Mouse (Mus musculus): Measurements from ENCODE around the gene B3gnt4. TPM values are rescaled to one million over a fixed set of nuclear protein-coding genes. Genes with fewer than 3 reads are reported as not detected.

The B3gnt4 gene
- 0.35 and 0.50 TPM in 2 replicates for polyA plus RNA-seq (2014; fragmentation: Nextera tagmentation; extraction: Ambion mirVana)

GRCm38 (mm10) chr5:123510160-123510559, at the start of gene B3gnt4:
B3gnt4 (plus strand) TSS chr5:123510460.
- Histone ChIP-seq H3K4me3 (ENCODE audit: low read depth, low read length) (no peak within 1 kb of the TSS), H3K4me1 (replicated peaks; ENCODE audit: control insufficient read depth, insufficient read depth, low read length) (peaks cover 5% of the 10 kb centered on the region), H3K9ac (ENCODE audit: low read length) (no peak within 1 kb of the TSS), H3K27me3 (replicated peaks; ENCODE audit: control insufficient read depth, insufficient read depth, low read length) (peaks cover 14% of the 10 kb centered on the region), H3K4me2 (ENCODE audit: low read length) (no peak within 1 kb of the TSS), H3K27ac (ENCODE audit: low read depth) (no peak within 1 kb of the TSS), H3K36me3 (ENCODE audit: control insufficient read depth, insufficient read depth, low read length) (peaks cover 22% of the 10 kb centered on the region), H3K9me3 (ENCODE audit: control insufficient read depth, low read length) (no peaks in the 10 kb centered on the region)
- DNase-seq (ENCODE audit: low spot score): no peak
- no peak for ATAC-seq (replicated peaks; ENCODE audit: low FRiP score, low TSS enrichment, low read depth)
- 84% methylated on average over 5 of the region's 5 CpGs for WGBS

- ATAC-seq (replicated peaks; ENCODE audit: low FRiP score, low TSS enrichment, low read depth): no peak
- Histone ChIP-seq H3K9ac (ENCODE audit: low read length) (no peak overlapping the region), H3K4me3 (ENCODE audit: low read depth, low read length) (no peak overlapping the region), H3K36me3 (ENCODE audit: control insufficient read depth, insufficient read depth, low read length) (peaks cover 7% of the 10 kb centered on the region; the same call in 1 of the 2 replicates), H3K4me1 (replicated peaks; ENCODE audit: control insufficient read depth, insufficient read depth, low read length) (no peaks in the 10 kb centered on the region), H3K27me3 (replicated peaks; ENCODE audit: control insufficient read depth, insufficient read depth, low read length) (no peaks in the 10 kb centered on the region), H3K4me2 (ENCODE audit: low read length) (no peak overlapping the region), H3K27ac (ENCODE audit: low read depth) (no peak overlapping the region), H3K9me3 (ENCODE audit: control insufficient read depth, low read length) (no peaks in the 10 kb centered on the region)
- 47% methylated on average over 5 of the region's 5 CpGs for WGBS
- DNase-seq (ENCODE audit: low spot score): no peak
These were observed 48.8 kb upstream of the B3gnt4 start for GRCm38 (mm10) chr5:123461420-123461819.

- DNase-seq (ENCODE audit: low spot score): no peak
- no peaks in the 10 kb centered on the region for H3K36me3 ChIP-seq (ENCODE audit: control insufficient read depth, insufficient read depth, low read length)
- H3K9ac ChIP-seq (ENCODE audit: low read length): no peak overlapping the region
- H3K27ac ChIP-seq (ENCODE audit: low read depth): no peak overlapping the region
- no peaks in the 10 kb centered on the region for H3K27me3 ChIP-seq (replicated peaks; ENCODE audit: control insufficient read depth, insufficient read depth, low read length)
- H3K4me1 ChIP-seq (replicated peaks; ENCODE audit: control insufficient read depth, insufficient read depth, low read length): no peaks in the 10 kb centered on the region
- WGBS: 70% methylated on average over 1 of the region's 1 CpGs
- H3K9me3 ChIP-seq (ENCODE audit: control insufficient read depth, low read length): no peaks in the 10 kb centered on the region
- no peak for ATAC-seq (replicated peaks; ENCODE audit: low FRiP score, low TSS enrichment, low read depth)
- H3K4me3 ChIP-seq (ENCODE audit: low read depth, low read length): no peak overlapping the region
- H3K4me2 ChIP-seq (ENCODE audit: low read length): no peak overlapping the region
These were observed 45.6 kb upstream of the B3gnt4 start for GRCm38 (mm10) chr5:123464638-123465037.

GRCm38 (mm10) chr5:123470784-123471400, 39.4 kb upstream of the B3gnt4 start:
- H3K4me3 ChIP-seq (ENCODE audit: low read depth, low read length): peak overlapping the region; percentile 11; the same call in 1 of the 2 replicates
- H3K4me1 ChIP-seq (replicated peaks; ENCODE audit: control insufficient read depth, insufficient read depth, low read length): peaks cover 7% of the 10 kb centered on the region
- H3K36me3 ChIP-seq (ENCODE audit: control insufficient read depth, insufficient read depth, low read length): no peaks in the 10 kb centered on the region
- H3K4me2 ChIP-seq (ENCODE audit: low read length): peak overlapping the region; percentile 45
- no peaks in the 10 kb centered on the region for H3K9me3 ChIP-seq (ENCODE audit: control insufficient read depth, low read length)
- no peak overlapping the region for H3K27ac ChIP-seq (ENCODE audit: low read depth)
- DNase-seq (ENCODE audit: low spot score) (no peak), ATAC-seq (replicated peaks; ENCODE audit: low FRiP score, low TSS enrichment, low read depth) (no peak)
- H3K9ac ChIP-seq (ENCODE audit: low read length): 0 out of 2 replicates have a peak overlapping the region, but pooled peaks have one; percentile 27
- 16% methylated on average over 10 of the region's 10 CpGs for WGBS
- H3K27me3 ChIP-seq (replicated peaks; ENCODE audit: control insufficient read depth, insufficient read depth, low read length): no peaks in the 10 kb centered on the region

GRCm38 (mm10) chr5:123473817-123474216, 36.4 kb upstream of the B3gnt4 start:
- ATAC-seq (replicated peaks; ENCODE audit: low FRiP score, low TSS enrichment, low read depth): no peak
- 79% methylated on average over 5 of the region's 5 CpGs for WGBS
- no peak overlapping the region for H3K27ac ChIP-seq (ENCODE audit: low read depth)

GRCm38 (mm10) chr5:123487659-123488395, 22.4 kb upstream of the B3gnt4 start:
- Histone ChIP-seq H3K4me1 (replicated peaks; ENCODE audit: control insufficient read depth, insufficient read depth, low read length) (no peaks in the 10 kb centered on the region), H3K9ac (ENCODE audit: low read length) (no peak overlapping the region)

More at GRCm38 (mm10) chr5:123473817-123474216, 36.4 kb upstream of the B3gnt4 start:
- Histone ChIP-seq H3K27me3 (replicated peaks; ENCODE audit: control insufficient read depth, insufficient read depth, low read length) (no peaks in the 10 kb centered on the region), H3K4me2 (ENCODE audit: low read length) (no peak overlapping the region), H3K9me3 (ENCODE audit: control insufficient read depth, low read length) (no peaks in the 10 kb centered on the region), H3K4me3 (ENCODE audit: low read depth, low read length) (no peak overlapping the region), H3K9ac (ENCODE audit: low read length) (no peak overlapping the region), H3K4me1 (replicated peaks; ENCODE audit: control insufficient read depth, insufficient read depth, low read length) (peaks cover 7% of the 10 kb centered on the region), H3K36me3 (ENCODE audit: control insufficient read depth, insufficient read depth, low read length) (no peaks in the 10 kb centered on the region)
- no peak for DNase-seq (ENCODE audit: low spot score)

GRCm38 (mm10) chr5:123489112-123489785, 21.0 kb upstream of the B3gnt4 start, which contains the start of the genes Lrrc43 and Il31:
Lrrc43 (plus strand) TSS chr5:123489305.
Il31 (minus strand) TSS chr5:123489489.
- no peaks in the 10 kb centered on the region for H3K27me3 ChIP-seq (replicated peaks; ENCODE audit: control insufficient read depth, insufficient read depth, low read length)
- H3K9me3 ChIP-seq (ENCODE audit: control insufficient read depth, low read length): no peaks in the 10 kb centered on the region
- WGBS: 12% methylated on average over 25 of the region's 25 CpGs
- DNase-seq (ENCODE audit: low spot score) (no peak), ATAC-seq (replicated peaks; ENCODE audit: low FRiP score, low TSS enrichment, low read depth) (peak; percentile 32; the same call in 1 of the 2 replicates)
- peak within 1 kb of the TSS; percentile 35 for H3K4me2 ChIP-seq (ENCODE audit: low read length)
- H3K27ac ChIP-seq (ENCODE audit: low read depth): no peak within 1 kb of the TSS
- no peak within 1 kb of the TSS for H3K9ac ChIP-seq (ENCODE audit: low read length)
- H3K36me3 ChIP-seq (ENCODE audit: control insufficient read depth, insufficient read depth, low read length): no peaks in the 10 kb centered on the region
- no peak within 1 kb of the TSS for H3K4me3 ChIP-seq (ENCODE audit: low read depth, low read length)
- H3K4me1 ChIP-seq (replicated peaks; ENCODE audit: control insufficient read depth, insufficient read depth, low read length): no peaks in the 10 kb centered on the region

More at GRCm38 (mm10) chr5:123487659-123488395, 22.4 kb upstream of the B3gnt4 start:
- H3K4me3 ChIP-seq (ENCODE audit: low read depth, low read length): no peak overlapping the region
- no peaks in the 10 kb centered on the region for H3K36me3 ChIP-seq (ENCODE audit: control insufficient read depth, insufficient read depth, low read length)
- H3K27ac ChIP-seq (ENCODE audit: low read depth): no peak overlapping the region
- 85% methylated on average over 11 of the region's 11 CpGs for whole genome bisulfite sequencing
- H3K4me2 ChIP-seq (ENCODE audit: low read length): no peak overlapping the region
- no peaks in the 10 kb centered on the region for H3K27me3 ChIP-seq (replicated peaks; ENCODE audit: control insufficient read depth, insufficient read depth, low read length)
- ATAC-seq (replicated peaks; ENCODE audit: low FRiP score, low TSS enrichment, low read depth) (no peak), DNase-seq (ENCODE audit: low spot score) (no peak)
- no peaks in the 10 kb centered on the region for H3K9me3 ChIP-seq (ENCODE audit: control insufficient read depth, low read length)

GRCm38 (mm10) chr5:123489935-123490334, 20.3 kb upstream of the B3gnt4 start:
- WGBS: 55% methylated on average over 9 of the region's 9 CpGs
- no peak overlapping the region for H3K4me2 ChIP-seq (ENCODE audit: low read length)
- H3K27me3 ChIP-seq (replicated peaks; ENCODE audit: control insufficient read depth, insufficient read depth, low read length): no peaks in the 10 kb centered on the region
- H3K27ac ChIP-seq (ENCODE audit: low read depth): no peak overlapping the region
- no peak overlapping the region for H3K4me3 ChIP-seq (ENCODE audit: low read depth, low read length)
- H3K36me3 ChIP-seq (ENCODE audit: control insufficient read depth, insufficient read depth, low read length): no peaks in the 10 kb centered on the region
- no peaks in the 10 kb centered on the region for H3K4me1 ChIP-seq (replicated peaks; ENCODE audit: control insufficient read depth, insufficient read depth, low read length)
- H3K9me3 ChIP-seq (ENCODE audit: control insufficient read depth, low read length): no peaks in the 10 kb centered on the region
- ATAC-seq (replicated peaks; ENCODE audit: low FRiP score, low TSS enrichment, low read depth) (no peak), DNase-seq (ENCODE audit: low spot score) (no peak)
- no peak overlapping the region for H3K9ac ChIP-seq (ENCODE audit: low read length)
